Mouse (Mus musculus): ENCODE results near the gene Hemgn. TPM values are rescaled to one million over a fixed set of nuclear protein-coding genes. Genes with fewer than 3 reads are reported as not detected.

Gene Hemgn
- total and polyA plus RNA-seq, 2 experiments: not detected

GRCm38 (mm10) chr4:46450020-46450518, 36.8 kb upstream of the Hemgn start:
- Histone ChIP-seq H3K4me1 (ENCODE audit: control insufficient read depth, insufficient read depth, low read length) (peaks cover 11% of the 10 kb centered on the region), H3K27me3 (ENCODE audit: control insufficient read depth, insufficient read depth, low read length) (no peaks in the 10 kb centered on the region), H3K36me3 (ENCODE audit: control insufficient read depth, insufficient read depth, low read length) (no peaks in the 10 kb centered on the region), H3K27ac (replicated peaks; ENCODE audit: insufficient read depth, low read depth, low read length) (no peak overlapping the region), H3K4me3 (ENCODE audit: insufficient read depth, low read depth, low read length) (peak overlapping the region; percentile 99; the same call in 1 of the 2 replicates), H3K9ac (ENCODE audit: low read depth, low read length) (peak overlapping the region; percentile 49), H3K79me2 (ENCODE audit: control insufficient read depth, insufficient read depth, low read length) (peaks cover 19% of the 10 kb centered on the region; the same call in 1 of the 2 replicates)
- DNase-seq (ENCODE audit: extremely low read depth, low read depth, low spot score): no peak
- TF ChIP-seq CTCF (IDR thresholded peaks at IDR 0.05; ENCODE audit: low read depth, low read length) (no peak), POLR2A (IDR thresholded peaks at IDR 0.05; ENCODE audit: extremely low read depth, insufficient read depth, low read length) (no peak)
- WGBS: 53% methylated on average over 7 of the region's 7 CpGs

GRCm38 (mm10) chr4:46448886-46449285, 35.6 kb upstream of the Hemgn start:
- Histone ChIP-seq H3K79me2 (ENCODE audit: control insufficient read depth, insufficient read depth, low read length) (peaks cover 15% of the 10 kb centered on the region; the same call in 1 of the 2 replicates), H3K27me3 (ENCODE audit: control insufficient read depth, insufficient read depth, low read length) (no peaks in the 10 kb centered on the region), H3K36me3 (ENCODE audit: control insufficient read depth, insufficient read depth, low read length) (no peaks in the 10 kb centered on the region), H3K4me1 (ENCODE audit: control insufficient read depth, insufficient read depth, low read length) (peaks cover 11% of the 10 kb centered on the region), H3K4me3 (ENCODE audit: insufficient read depth, low read depth, low read length) (no peak overlapping the region), H3K27ac (replicated peaks; ENCODE audit: insufficient read depth, low read depth, low read length) (no peak overlapping the region), H3K9ac (ENCODE audit: low read depth, low read length) (no peak overlapping the region)
- TF ChIP-seq CTCF (IDR thresholded peaks at IDR 0.05; ENCODE audit: low read depth, low read length) (no peak), POLR2A (IDR thresholded peaks at IDR 0.05; ENCODE audit: extremely low read depth, insufficient read depth, low read length) (no peak)
- 83% methylated on average over 6 of the region's 6 CpGs for WGBS
- DNase-seq (ENCODE audit: extremely low read depth, low read depth, low spot score): no peak

GRCm38 (mm10) chr4:46447461-46447860, 34.2 kb upstream of the Hemgn start:
- peaks cover 1% of the 10 kb centered on the region; the same call in 1 of the 2 replicates for H3K4me1 ChIP-seq (ENCODE audit: control insufficient read depth, insufficient read depth, low read length)
- H3K79me2 ChIP-seq (ENCODE audit: control insufficient read depth, insufficient read depth, low read length): peaks cover 5% of the 10 kb centered on the region; the same call in 1 of the 2 replicates
- WGBS: 54% methylated on average over 1 of the region's 1 CpGs
- no peaks in the 10 kb centered on the region for H3K36me3 ChIP-seq (ENCODE audit: control insufficient read depth, insufficient read depth, low read length)
- no peak overlapping the region for H3K9ac ChIP-seq (ENCODE audit: low read depth, low read length)
- no peak overlapping the region for H3K4me3 ChIP-seq (ENCODE audit: insufficient read depth, low read depth, low read length)
- no peak overlapping the region for H3K27ac ChIP-seq (replicated peaks; ENCODE audit: insufficient read depth, low read depth, low read length)
- no peak for DNase-seq (ENCODE audit: extremely low read depth, low read depth, low spot score)
- TF ChIP-seq POLR2A (IDR thresholded peaks at IDR 0.05; ENCODE audit: extremely low read depth, insufficient read depth, low read length) (no peak), CTCF (IDR thresholded peaks at IDR 0.05; ENCODE audit: low read depth, low read length) (no peak)
- H3K27me3 ChIP-seq (ENCODE audit: control insufficient read depth, insufficient read depth, low read length): no peaks in the 10 kb centered on the region

- H3K4me1 ChIP-seq (ENCODE audit: control insufficient read depth, insufficient read depth, low read length): no peaks in the 10 kb centered on the region; the same call in 1 of the 2 replicates
- TF ChIP-seq CTCF (IDR thresholded peaks at IDR 0.05; ENCODE audit: low read depth, low read length) (no peak), POLR2A (IDR thresholded peaks at IDR 0.05; ENCODE audit: extremely low read depth, insufficient read depth, low read length) (no peak)
- no peak overlapping the region for H3K27ac ChIP-seq (replicated peaks; ENCODE audit: insufficient read depth, low read depth, low read length)
Observed at GRCm38 (mm10) chr4:46445237-46445945, 32.1 kb upstream of the Hemgn start.

GRCm38 (mm10) chr4:46442501-46442900, 29.2 kb upstream of the Hemgn start:
- no peak overlapping the region for H3K4me3 ChIP-seq (ENCODE audit: insufficient read depth, low read depth, low read length)
- WGBS: 71% methylated on average over 4 of the region's 4 CpGs
- no peak for DNase-seq (ENCODE audit: extremely low read depth, low read depth, low spot score)
- H3K79me2 ChIP-seq (ENCODE audit: control insufficient read depth, insufficient read depth, low read length): no peaks in the 10 kb centered on the region
- no peak overlapping the region for H3K9ac ChIP-seq (ENCODE audit: low read depth, low read length)
- H3K27ac ChIP-seq (replicated peaks; ENCODE audit: insufficient read depth, low read depth, low read length): no peak overlapping the region
- H3K27me3 ChIP-seq (ENCODE audit: control insufficient read depth, insufficient read depth, low read length): no peaks in the 10 kb centered on the region
- no peaks in the 10 kb centered on the region for H3K4me1 ChIP-seq (ENCODE audit: control insufficient read depth, insufficient read depth, low read length)
- no peaks in the 10 kb centered on the region for H3K36me3 ChIP-seq (ENCODE audit: control insufficient read depth, insufficient read depth, low read length)
- no peak for TF ChIP-seq CTCF (IDR thresholded peaks at IDR 0.05; ENCODE audit: low read depth, low read length)
- TF ChIP-seq POLR2A (IDR thresholded peaks at IDR 0.05; ENCODE audit: extremely low read depth, insufficient read depth, low read length): no peak

More at GRCm38 (mm10) chr4:46445237-46445945, 32.1 kb upstream of the Hemgn start:
- H3K27me3 ChIP-seq (ENCODE audit: control insufficient read depth, insufficient read depth, low read length): no peaks in the 10 kb centered on the region
- no peak for DNase-seq (ENCODE audit: extremely low read depth, low read depth, low spot score)
- no peak overlapping the region for H3K4me3 ChIP-seq (ENCODE audit: insufficient read depth, low read depth, low read length)
- H3K9ac ChIP-seq (ENCODE audit: low read depth, low read length): no peak overlapping the region
- H3K79me2 ChIP-seq (ENCODE audit: control insufficient read depth, insufficient read depth, low read length): no peaks in the 10 kb centered on the region
- WGBS: 67% methylated on average over 9 of the region's 9 CpGs
- H3K36me3 ChIP-seq (ENCODE audit: control insufficient read depth, insufficient read depth, low read length): no peaks in the 10 kb centered on the region
